Mouse (Mus musculus): ENCODE results near the gene Ccl8. TPM values are rescaled to one million over a fixed set of nuclear protein-coding genes. Genes with fewer than 3 reads are reported as not detected.

Ccl8 gene
- polyA plus RNA-seq, 1 experiment from 2014 or later: 1.0 TPM

- Histone ChIP-seq H3K27me3 (ENCODE audit: control insufficient read depth, insufficient read depth, low read length) (no peaks in the 10 kb centered on the region), H3K36me3 (ENCODE audit: control insufficient read depth, insufficient read depth) (no peaks in the 10 kb centered on the region), H3K27ac (ENCODE audit: low read length) (no peak overlapping the region), H3K9me3 (replicated peaks; ENCODE audit: control insufficient read depth, low read length) (no peaks in the 10 kb centered on the region), H3K4me3 (ENCODE audit: low read length) (no peak overlapping the region), H3K4me1 (ENCODE audit: control insufficient read depth, insufficient read depth, low read length) (no peaks in the 10 kb centered on the region), H3K4me2 (ENCODE audit: low read depth, low read length) (no peak overlapping the region), H3K9ac (ENCODE audit: low read length) (no peak overlapping the region)
- ATAC-seq (replicated peaks; ENCODE audit: extremely low read depth, insufficient read depth, low FRiP score): no peak
- 92% methylated on average over 3 of the region's 3 CpGs for WGBS
These were observed 30.6 kb upstream of the Ccl8 start for GRCm38 (mm10) chr11:82084360-82084759.

GRCm38 (mm10) chr11:82099511-82100323 lies 15.3 kb upstream of the Ccl8 start:
- Histone ChIP-seq H3K9me3 (replicated peaks; ENCODE audit: control insufficient read depth, low read length) (no peaks in the 10 kb centered on the region), H3K27ac (ENCODE audit: low read length) (no peak overlapping the region), H3K27me3 (ENCODE audit: control insufficient read depth, insufficient read depth, low read length) (no peaks in the 10 kb centered on the region), H3K4me2 (ENCODE audit: low read depth, low read length) (no peak overlapping the region), H3K4me3 (ENCODE audit: low read length) (no peak overlapping the region), H3K36me3 (ENCODE audit: control insufficient read depth, insufficient read depth) (no peaks in the 10 kb centered on the region), H3K4me1 (ENCODE audit: control insufficient read depth, insufficient read depth, low read length) (no peaks in the 10 kb centered on the region), H3K9ac (ENCODE audit: low read length) (no peak overlapping the region)
- WGBS: 69% methylated on average over 10 of the region's 10 CpGs
- no peak for ATAC-seq (replicated peaks; ENCODE audit: extremely low read depth, insufficient read depth, low FRiP score)

- Histone ChIP-seq H3K27me3 (ENCODE audit: control insufficient read depth, insufficient read depth, low read length) (no peaks in the 10 kb centered on the region), H3K27ac (ENCODE audit: low read length) (no peak overlapping the region), H3K4me1 (ENCODE audit: control insufficient read depth, insufficient read depth, low read length) (no peaks in the 10 kb centered on the region), H3K9ac (ENCODE audit: low read length) (no peak overlapping the region), H3K4me2 (ENCODE audit: low read depth, low read length) (no peak overlapping the region), H3K9me3 (replicated peaks; ENCODE audit: control insufficient read depth, low read length) (no peaks in the 10 kb centered on the region), H3K4me3 (ENCODE audit: low read length) (no peak overlapping the region), H3K36me3 (ENCODE audit: control insufficient read depth, insufficient read depth) (no peaks in the 10 kb centered on the region)
- ATAC-seq (replicated peaks; ENCODE audit: extremely low read depth, insufficient read depth, low FRiP score): no peak
- 73% methylated on average over 4 of the region's 4 CpGs for WGBS
These were observed 13.9 kb upstream of the Ccl8 start for GRCm38 (mm10) chr11:82101087-82101486.

- Histone ChIP-seq H3K9ac (ENCODE audit: low read length) (no peak within 1 kb of the TSS), H3K27me3 (ENCODE audit: control insufficient read depth, insufficient read depth, low read length) (no peaks in the 10 kb centered on the region)
- WGBS: 46% methylated on average over 2 of the region's 2 CpGs
These were observed 13.5 kb upstream of the Ccl8 start, which contains the start of gene Ccl12 for GRCm38 (mm10) chr11:82101529-82101928. Gene Ccl12, plus strand, starts transcription at chr11:82101845.

GRCm38 (mm10) chr11:82109611-82110010 lies 5.4 kb upstream of the Ccl8 start:
- no peak overlapping the region for H3K27ac ChIP-seq (ENCODE audit: low read length)
- H3K4me3 ChIP-seq (ENCODE audit: low read length): no peak overlapping the region
- no peak for ATAC-seq (replicated peaks; ENCODE audit: extremely low read depth, insufficient read depth, low FRiP score)
- H3K9me3 ChIP-seq (replicated peaks; ENCODE audit: control insufficient read depth, low read length): no peaks in the 10 kb centered on the region
- no peaks in the 10 kb centered on the region for H3K36me3 ChIP-seq (ENCODE audit: control insufficient read depth, insufficient read depth)
- no peak overlapping the region for H3K9ac ChIP-seq (ENCODE audit: low read length)
- H3K4me1 ChIP-seq (ENCODE audit: control insufficient read depth, insufficient read depth, low read length): no peaks in the 10 kb centered on the region
- H3K27me3 ChIP-seq (ENCODE audit: control insufficient read depth, insufficient read depth, low read length): no peaks in the 10 kb centered on the region
- H3K4me2 ChIP-seq (ENCODE audit: low read depth, low read length): no peak overlapping the region

More at GRCm38 (mm10) chr11:82101529-82101928, 13.5 kb upstream of the Ccl8 start, which contains the start of gene Ccl12:
- Histone ChIP-seq H3K4me2 (ENCODE audit: low read depth, low read length) (no peak within 1 kb of the TSS), H3K4me1 (ENCODE audit: control insufficient read depth, insufficient read depth, low read length) (no peaks in the 10 kb centered on the region), H3K9me3 (replicated peaks; ENCODE audit: control insufficient read depth, low read length) (no peaks in the 10 kb centered on the region), H3K36me3 (ENCODE audit: control insufficient read depth, insufficient read depth) (no peaks in the 10 kb centered on the region), H3K27ac (ENCODE audit: low read length) (no peak within 1 kb of the TSS), H3K4me3 (ENCODE audit: low read length) (no peak within 1 kb of the TSS)
- ATAC-seq (replicated peaks; ENCODE audit: extremely low read depth, insufficient read depth, low FRiP score): no peak

GRCm38 (mm10) chr11:82110372-82111248 lies 4.4 kb upstream of the Ccl8 start:
- no peak overlapping the region for H3K27ac ChIP-seq (ENCODE audit: low read length)
- no peak overlapping the region for H3K9ac ChIP-seq (ENCODE audit: low read length)
- no peak for ATAC-seq (replicated peaks; ENCODE audit: extremely low read depth, insufficient read depth, low FRiP score)

GRCm38 (mm10) chr11:82116041-82116440 lies 1.1 kb downstream of the Ccl8 start:
- H3K9ac ChIP-seq (ENCODE audit: low read length): no peak overlapping the region
- H3K36me3 ChIP-seq (ENCODE audit: control insufficient read depth, insufficient read depth): no peaks in the 10 kb centered on the region
- WGBS: 63% methylated on average over 3 of the region's 3 CpGs
- ATAC-seq (replicated peaks; ENCODE audit: extremely low read depth, insufficient read depth, low FRiP score): no peak
- H3K4me2 ChIP-seq (ENCODE audit: low read depth, low read length): no peak overlapping the region
- H3K27me3 ChIP-seq (ENCODE audit: control insufficient read depth, insufficient read depth, low read length): no peaks in the 10 kb centered on the region
- H3K27ac ChIP-seq (ENCODE audit: low read length): no peak overlapping the region
- H3K9me3 ChIP-seq (replicated peaks; ENCODE audit: control insufficient read depth, low read length): no peaks in the 10 kb centered on the region
- H3K4me3 ChIP-seq (ENCODE audit: low read length): no peak overlapping the region
- no peaks in the 10 kb centered on the region for H3K4me1 ChIP-seq (ENCODE audit: control insufficient read depth, insufficient read depth, low read length)

More at GRCm38 (mm10) chr11:82110372-82111248, 4.4 kb upstream of the Ccl8 start:
- Histone ChIP-seq H3K9me3 (replicated peaks; ENCODE audit: control insufficient read depth, low read length) (no peaks in the 10 kb centered on the region), H3K36me3 (ENCODE audit: control insufficient read depth, insufficient read depth) (no peaks in the 10 kb centered on the region), H3K4me2 (ENCODE audit: low read depth, low read length) (no peak overlapping the region), H3K4me3 (ENCODE audit: low read length) (no peak overlapping the region), H3K4me1 (ENCODE audit: control insufficient read depth, insufficient read depth, low read length) (no peaks in the 10 kb centered on the region), H3K27me3 (ENCODE audit: control insufficient read depth, insufficient read depth, low read length) (no peaks in the 10 kb centered on the region)
- 56% methylated on average over 6 of the region's 6 CpGs for WGBS

GRCm38 (mm10) chr11:82132977-82133376 lies 18.0 kb downstream of the Ccl8 start:
- no peak overlapping the region for H3K9ac ChIP-seq (ENCODE audit: low read length)
- no peak for ATAC-seq (replicated peaks; ENCODE audit: extremely low read depth, insufficient read depth, low FRiP score)
- no peaks in the 10 kb centered on the region for H3K9me3 ChIP-seq (replicated peaks; ENCODE audit: control insufficient read depth, low read length)
- WGBS: 45% methylated on average over 1 of the region's 1 CpGs
- H3K4me2 ChIP-seq (ENCODE audit: low read depth, low read length): no peak overlapping the region
- H3K36me3 ChIP-seq (ENCODE audit: control insufficient read depth, insufficient read depth): no peaks in the 10 kb centered on the region
- H3K4me1 ChIP-seq (ENCODE audit: control insufficient read depth, insufficient read depth, low read length): no peaks in the 10 kb centered on the region
- no peak overlapping the region for H3K27ac ChIP-seq (ENCODE audit: low read length)
- H3K4me3 ChIP-seq (ENCODE audit: low read length): no peak overlapping the region
- no peaks in the 10 kb centered on the region for H3K27me3 ChIP-seq (ENCODE audit: control insufficient read depth, insufficient read depth, low read length)

GRCm38 (mm10) chr11:82136196-82136595 lies 21.2 kb downstream of the Ccl8 start:
- Histone ChIP-seq H3K4me3 (ENCODE audit: low read length) (no peak overlapping the region), H3K9me3 (replicated peaks; ENCODE audit: control insufficient read depth, low read length) (no peaks in the 10 kb centered on the region), H3K4me2 (ENCODE audit: low read depth, low read length) (no peak overlapping the region), H3K36me3 (ENCODE audit: control insufficient read depth, insufficient read depth) (no peaks in the 10 kb centered on the region), H3K27ac (ENCODE audit: low read length) (no peak overlapping the region), H3K27me3 (ENCODE audit: control insufficient read depth, insufficient read depth, low read length) (no peaks in the 10 kb centered on the region), H3K9ac (ENCODE audit: low read length) (no peak overlapping the region), H3K4me1 (ENCODE audit: control insufficient read depth, insufficient read depth, low read length) (no peaks in the 10 kb centered on the region)
- WGBS: 75% methylated on average over 2 of the region's 2 CpGs
- ATAC-seq (replicated peaks; ENCODE audit: extremely low read depth, insufficient read depth, low FRiP score): no peak

Data from heart, embryonic 16.5 days (tissue).